Mouse (Mus musculus) hindbrain, embryonic 11.5 days (tissue): ENCODE results near the gene Mast4. TPM values are rescaled to one million over a fixed set of nuclear protein-coding genes. Genes with fewer than 3 reads are reported as not detected.
A peak's percentile ranks its signal among the peaks of the same experiment; 100 is the strongest.

ENCODE experiments used
- ATAC-seq: fragments of 200-750 bp; cut with Nextera tagmentation; 2 replicates; pipeline ENCODE4 v1.8.0; 2017; ENCODE audit warnings: mild to moderate bottlenecking, moderate TSS enrichment, moderate library complexity; ENCODE audit not compliant: low FRiP score
- DNase-seq: peaks from one replicate; pipeline ENCODE4 v3.0.0-alpha.2; 2015; ENCODE audit warnings: low spot score
- H3K27ac ChIP-seq: fragments of 300-500 bp; sonication (generic); 2 replicates; pipeline ENCODE4 v1.5.1; 2014; ENCODE audit warnings: mild to moderate bottlenecking, low read depth, low read length
- H3K27me3 ChIP-seq: fragments of 300-500 bp; sonication (generic); 2 replicates; pipeline ENCODE4 v1.6.1; 2014; ENCODE audit warnings: mild to moderate bottlenecking, low read length, moderate library complexity, mixed read lengths; ENCODE audit not compliant: control insufficient read depth, insufficient read depth
- H3K36me3 ChIP-seq: fragments of 300-500 bp; sonication (generic); 2 replicates; pipeline ENCODE4 v1.6.1; 2014; ENCODE audit warnings: mild to moderate bottlenecking, low read length, moderate library complexity, mixed read lengths; ENCODE audit not compliant: control insufficient read depth, insufficient read depth
- H3K4me1 ChIP-seq: fragments of 300-500 bp; sonication (generic); replicated peaks from 2 replicates; pipeline ENCODE4 v1.6.1; 2014; ENCODE audit warnings: low read length, mixed read lengths; ENCODE audit not compliant: control insufficient read depth, insufficient read depth
- H3K4me2 ChIP-seq: fragments of 300-500 bp; sonication (generic); replicated peaks from 2 replicates; pipeline ENCODE4 v1.6.1; 2014; ENCODE audit warnings: mild to moderate bottlenecking, low read depth, low read length
- H3K4me3 ChIP-seq: fragments of 300-500 bp; sonication (generic); 2 replicates; pipeline ENCODE4 v1.5.1; 2014; ENCODE audit warnings: low read depth, low read length
- H3K9ac ChIP-seq: fragments of 300-500 bp; sonication (generic); 2 replicates; pipeline ENCODE4 v1.6.1; 2014; ENCODE audit warnings: low read depth, low read length
- H3K9me3 ChIP-seq: fragments of 300-500 bp; sonication (generic); 2 replicates; pipeline ENCODE4 v1.6.1; 2016; ENCODE audit warnings: low read length; ENCODE audit not compliant: control insufficient read depth
- WGBS: fragments of 180-500 bp; shearing (Covaris S2); extraction: QIAGEN DNeasy Blood & Tissue Kit; methylation state at CpG from one replicate; pipeline ENCODE4 v1.1.7; 2014; 5-methylcytosine and 5-hydroxymethylcytosine counted together
- polyA plus RNA-seq: library from polyadenylated mRNA; unstranded; fragments of >200 nt; fragmentation: Nextera tagmentation; extraction: Ambion mirVana; gene quantifications from 2 replicates; pipeline ENCODE4 v1.2.1, GENCODE M21; 2014

Gene Mast4
- polyA plus RNA-seq, 1 experiment from 2014 or later: 26.9 TPM

GRCm38 (mm10) chr13:103262061-103262460 is 72.2 kb downstream of the Mast4 start:
- H3K9me3 ChIP-seq: 0 out of 2 replicates have a peak, but pooled peaks cover 2% of the 10 kb centered on the region
- no peak overlapping the region for H3K27ac ChIP-seq
- WGBS: 77% methylated on average over 3 of the region's 3 CpGs
- no peak overlapping the region for H3K9ac ChIP-seq
- no peaks in the 10 kb centered on the region for H3K4me1 ChIP-seq
- H3K4me2 ChIP-seq: no peak overlapping the region
- H3K27me3 ChIP-seq: no peaks in the 10 kb centered on the region
- H3K4me3 ChIP-seq: no peak overlapping the region
- no peak for ATAC-seq
- DNase-seq: no peak
- no peaks in the 10 kb centered on the region for H3K36me3 ChIP-seq

- no peak for DNase-seq
Observed at GRCm38 (mm10) chr13:103260414-103260813, 73.9 kb downstream of the Mast4 start.

GRCm38 (mm10) chr13:103258106-103258505 is 76.2 kb downstream of the Mast4 start:
- H3K9ac ChIP-seq: no peak overlapping the region
- no peaks in the 10 kb centered on the region for H3K4me1 ChIP-seq
- H3K36me3 ChIP-seq: no peaks in the 10 kb centered on the region
- no peak overlapping the region for H3K4me2 ChIP-seq
- 76% methylated on average over 3 of the region's 3 CpGs for WGBS
- no peak overlapping the region for H3K27ac ChIP-seq
- no peak for DNase-seq
- no peaks in the 10 kb centered on the region for H3K27me3 ChIP-seq
- ATAC-seq: no peak
- no peaks in the 10 kb centered on the region for H3K9me3 ChIP-seq
- no peak overlapping the region for H3K4me3 ChIP-seq

More at GRCm38 (mm10) chr13:103260414-103260813, 73.9 kb downstream of the Mast4 start:
- no peak overlapping the region for H3K9ac ChIP-seq
- H3K4me1 ChIP-seq: no peaks in the 10 kb centered on the region
- H3K9me3 ChIP-seq: 0 out of 2 replicates have a peak, but pooled peaks cover 2% of the 10 kb centered on the region
- H3K4me2 ChIP-seq: no peak overlapping the region
- 82% methylated on average over 3 of the region's 3 CpGs for WGBS
- no peak overlapping the region for H3K4me3 ChIP-seq
- no peaks in the 10 kb centered on the region for H3K27me3 ChIP-seq
- no peak overlapping the region for H3K27ac ChIP-seq
- ATAC-seq: no peak
- H3K36me3 ChIP-seq: no peaks in the 10 kb centered on the region

GRCm38 (mm10) chr13:103254861-103255260 is 79.4 kb downstream of the Mast4 start:
- ATAC-seq (no peak), DNase-seq (no peak)
- H3K4me3 ChIP-seq: no peak overlapping the region
- no peak overlapping the region for H3K27ac ChIP-seq
- H3K27me3 ChIP-seq: no peaks in the 10 kb centered on the region
- no peaks in the 10 kb centered on the region for H3K9me3 ChIP-seq
- no peaks in the 10 kb centered on the region for H3K36me3 ChIP-seq
- H3K9ac ChIP-seq: no peak overlapping the region
- WGBS: 74% methylated on average over 3 of the region's 3 CpGs
- no peak overlapping the region for H3K4me2 ChIP-seq
- no peaks in the 10 kb centered on the region for H3K4me1 ChIP-seq

- H3K4me2 ChIP-seq: no peak overlapping the region
- WGBS: 87% methylated on average over 6 of the region's 6 CpGs
- no peak for ATAC-seq
Observed at GRCm38 (mm10) chr13:103253077-103253476, 81.2 kb downstream of the Mast4 start.

GRCm38 (mm10) chr13:103248102-103249054 is 85.9 kb downstream of the Mast4 start:
- 26% methylated on average over 14 of the region's 14 CpGs for WGBS

More at GRCm38 (mm10) chr13:103253077-103253476, 81.2 kb downstream of the Mast4 start:
- Histone ChIP-seq H3K9ac (no peak overlapping the region), H3K36me3 (no peaks in the 10 kb centered on the region), H3K4me1 (no peaks in the 10 kb centered on the region), H3K9me3 (no peaks in the 10 kb centered on the region), H3K27ac (no peak overlapping the region), H3K27me3 (no peaks in the 10 kb centered on the region), H3K4me3 (no peak overlapping the region)
- DNase-seq: no peak

GRCm38 (mm10) chr13:103246973-103247718 is 87.2 kb downstream of the Mast4 start:
- H3K4me3 ChIP-seq: no peak overlapping the region
- H3K36me3 ChIP-seq: no peaks in the 10 kb centered on the region
- no peak overlapping the region for H3K4me2 ChIP-seq
- no peak overlapping the region for H3K9ac ChIP-seq
- DNase-seq (no peak), ATAC-seq (no peak)
- no peaks in the 10 kb centered on the region for H3K4me1 ChIP-seq
- H3K9me3 ChIP-seq: no peaks in the 10 kb centered on the region
- no peak overlapping the region for H3K27ac ChIP-seq
- H3K27me3 ChIP-seq: no peaks in the 10 kb centered on the region
- 86% methylated on average over 5 of the region's 5 CpGs for WGBS

More at GRCm38 (mm10) chr13:103248102-103249054, 85.9 kb downstream of the Mast4 start:
- Histone ChIP-seq H3K4me2 (no peak overlapping the region), H3K4me1 (no peaks in the 10 kb centered on the region), H3K9me3 (no peaks in the 10 kb centered on the region), H3K27me3 (no peaks in the 10 kb centered on the region), H3K4me3 (no peak overlapping the region), H3K9ac (0 out of 2 replicates have a peak overlapping the region, but pooled peaks have one; percentile 23), H3K27ac (peak overlapping the region; percentile 42; the same call in 1 of the 2 replicates), H3K36me3 (no peaks in the 10 kb centered on the region)
- DNase-seq (peak; percentile 53), ATAC-seq (peak; percentile 93)

DNA sequence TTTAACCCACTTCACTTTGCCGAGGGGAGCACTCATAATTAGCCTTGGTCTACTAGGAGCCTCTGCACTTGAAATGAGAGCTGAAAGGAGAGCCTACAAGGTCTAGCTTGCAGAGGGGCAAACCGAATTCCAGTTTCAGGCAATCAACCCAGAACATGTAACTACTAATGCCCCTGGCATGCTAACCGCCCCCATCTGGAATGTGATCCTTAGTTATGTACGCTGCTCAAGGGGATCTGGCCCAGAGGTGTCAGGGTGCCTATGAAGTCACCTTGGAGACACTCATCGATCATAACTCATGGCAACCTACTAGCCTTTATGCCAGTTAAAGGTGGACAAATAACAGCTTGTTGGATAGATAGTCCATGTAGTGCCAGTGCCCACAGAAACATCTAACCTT is 88.9 kb downstream of the Mast4 start:
- no peak for DNase-seq
- no peak for ATAC-seq
- Histone ChIP-seq H3K4me3 (no peak overlapping the region), H3K9me3 (no peaks in the 10 kb centered on the region), H3K27ac (no peak overlapping the region), H3K9ac (no peak overlapping the region), H3K4me1 (no peaks in the 10 kb centered on the region), H3K36me3 (no peaks in the 10 kb centered on the region), H3K4me2 (no peak overlapping the region), H3K27me3 (no peaks in the 10 kb centered on the region)
- 89% methylated on average over 5 of the region's 5 CpGs for WGBS
